Mouse (Mus musculus): ENCODE results near the gene Slfn5.

DNA sequence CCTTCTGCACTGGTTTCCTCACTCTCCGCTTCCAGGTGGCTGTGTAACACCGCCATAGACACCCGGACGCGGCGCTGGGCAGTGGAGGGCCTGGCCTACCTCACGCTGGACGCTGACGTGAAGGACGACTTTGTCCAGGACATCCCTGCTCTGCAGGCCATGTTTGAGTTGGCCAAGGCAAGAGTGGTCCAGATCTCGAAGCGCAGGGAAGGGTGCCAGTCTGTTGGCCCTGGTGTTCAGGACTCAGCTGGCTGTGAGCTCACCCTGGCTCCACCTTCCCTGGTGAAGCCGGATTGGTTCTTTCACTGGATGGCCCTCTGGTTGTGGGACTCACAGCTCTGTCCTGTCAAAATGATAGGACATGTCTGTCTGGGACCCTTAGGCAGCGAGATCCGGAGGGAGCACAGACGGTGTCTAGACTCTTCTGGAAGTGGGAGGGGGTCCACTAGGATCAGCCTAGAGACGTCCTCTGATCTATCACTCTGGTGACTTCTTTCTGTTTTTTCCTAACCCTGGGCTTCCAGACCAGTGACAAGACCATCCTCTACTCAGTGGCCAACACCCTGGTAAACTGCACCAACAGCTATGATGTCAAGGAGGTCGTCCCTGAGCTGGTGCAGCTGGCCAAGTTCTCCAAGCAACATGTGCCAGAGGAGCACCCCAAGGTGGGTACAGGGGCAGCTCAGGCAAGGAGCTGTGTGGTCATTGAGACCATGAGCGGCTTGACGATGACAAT is 22.1 kb upstream of the Slfn5 start:
- TF ChIP-seq CTCF (IDR thresholded peaks at IDR 0.05; ENCODE audit: low read depth) (no peak), EP300 (IDR thresholded peaks at IDR 0.05; ENCODE audit: low read depth) (no peak)
